Mouse (Mus musculus): ENCODE results near the gene Glt8d2. TPM values are rescaled to one million over a fixed set of nuclear protein-coding genes. Genes with fewer than 3 reads are reported as not detected.
A peak's percentile ranks its signal among the peaks of the same experiment; 100 is the strongest.

Glt8d2 gene
- polyA plus RNA-seq, 1 experiment from 2014 or later: 10.0 TPM

GRCm38 (mm10) chr10:82681639-82682038, 8.8 kb downstream of the Glt8d2 start:
- H3K4me3 ChIP-seq (ENCODE audit: low read depth, low read length): no peak overlapping the region
- H3K9ac ChIP-seq (replicated peaks; ENCODE audit: low read depth, low read length): no peak overlapping the region
- 90% methylated on average over 7 of the region's 7 CpGs for WGBS
- ATAC-seq (ENCODE audit: insufficient number of reproducible peaks, insufficient read depth, low FRiP score, low read depth): no peak
- H3K9me3 ChIP-seq (ENCODE audit: control insufficient read depth, low read depth, low read length): no peaks in the 10 kb centered on the region
- no peaks in the 10 kb centered on the region for H3K27me3 ChIP-seq (ENCODE audit: control insufficient read depth, insufficient read depth, low read length)
- no peaks in the 10 kb centered on the region for H3K36me3 ChIP-seq (ENCODE audit: control insufficient read depth, insufficient read depth, low read length)
- no peak overlapping the region for H3K27ac ChIP-seq (ENCODE audit: low read length)
- no peaks in the 10 kb centered on the region for H3K4me1 ChIP-seq (ENCODE audit: control insufficient read depth, insufficient read depth, low read length)
- no peak overlapping the region for H3K4me2 ChIP-seq (replicated peaks; ENCODE audit: low read depth, low read length)

GRCm38 (mm10) chr10:82680769-82681168, 9.7 kb downstream of the Glt8d2 start:
- no peak overlapping the region for H3K4me2 ChIP-seq (replicated peaks; ENCODE audit: low read depth, low read length)
- no peaks in the 10 kb centered on the region for H3K9me3 ChIP-seq (ENCODE audit: control insufficient read depth, low read depth, low read length)
- H3K4me1 ChIP-seq (ENCODE audit: control insufficient read depth, insufficient read depth, low read length): no peaks in the 10 kb centered on the region
- no peaks in the 10 kb centered on the region for H3K27me3 ChIP-seq (ENCODE audit: control insufficient read depth, insufficient read depth, low read length)
- no peak overlapping the region for H3K9ac ChIP-seq (replicated peaks; ENCODE audit: low read depth, low read length)
- H3K36me3 ChIP-seq (ENCODE audit: control insufficient read depth, insufficient read depth, low read length): no peaks in the 10 kb centered on the region
- no peak for ATAC-seq (ENCODE audit: insufficient number of reproducible peaks, insufficient read depth, low FRiP score, low read depth)
- no peak overlapping the region for H3K27ac ChIP-seq (ENCODE audit: low read length)
- 87% methylated on average over 5 of the region's 5 CpGs for WGBS
- no peak overlapping the region for H3K4me3 ChIP-seq (ENCODE audit: low read depth, low read length)

- no peaks in the 10 kb centered on the region for H3K36me3 ChIP-seq (ENCODE audit: control insufficient read depth, insufficient read depth, low read length)
- H3K27me3 ChIP-seq (ENCODE audit: control insufficient read depth, insufficient read depth, low read length): no peaks in the 10 kb centered on the region
- H3K9ac ChIP-seq (replicated peaks; ENCODE audit: low read depth, low read length): no peak overlapping the region
- no peaks in the 10 kb centered on the region for H3K4me1 ChIP-seq (ENCODE audit: control insufficient read depth, insufficient read depth, low read length)
- ATAC-seq (ENCODE audit: insufficient number of reproducible peaks, insufficient read depth, low FRiP score, low read depth): no peak
- no peak overlapping the region for H3K27ac ChIP-seq (ENCODE audit: low read length)
- H3K4me3 ChIP-seq (ENCODE audit: low read depth, low read length): no peak overlapping the region
- H3K4me2 ChIP-seq (replicated peaks; ENCODE audit: low read depth, low read length): no peak overlapping the region
- 82% methylated on average over 6 of the region's 6 CpGs for WGBS
- no peaks in the 10 kb centered on the region for H3K9me3 ChIP-seq (ENCODE audit: control insufficient read depth, low read depth, low read length)
Measured at GRCm38 (mm10) chr10:82676949-82677348, 13.5 kb downstream of the Glt8d2 start.

- Histone ChIP-seq H3K4me3 (ENCODE audit: low read depth, low read length) (no peak overlapping the region), H3K4me2 (replicated peaks; ENCODE audit: low read depth, low read length) (no peak overlapping the region), H3K36me3 (ENCODE audit: control insufficient read depth, insufficient read depth, low read length) (no peaks in the 10 kb centered on the region), H3K9me3 (ENCODE audit: control insufficient read depth, low read depth, low read length) (no peaks in the 10 kb centered on the region), H3K9ac (replicated peaks; ENCODE audit: low read depth, low read length) (no peak overlapping the region), H3K27me3 (ENCODE audit: control insufficient read depth, insufficient read depth, low read length) (no peaks in the 10 kb centered on the region), H3K27ac (ENCODE audit: low read length) (no peak overlapping the region), H3K4me1 (ENCODE audit: control insufficient read depth, insufficient read depth, low read length) (no peaks in the 10 kb centered on the region)
- no peak for ATAC-seq (ENCODE audit: insufficient number of reproducible peaks, insufficient read depth, low FRiP score, low read depth)
- 77% methylated on average over 6 of the region's 6 CpGs for WGBS
Measured at GRCm38 (mm10) chr10:82670205-82670604, 20.2 kb downstream of the Glt8d2 start.

- no peaks in the 10 kb centered on the region for H3K4me1 ChIP-seq (ENCODE audit: control insufficient read depth, insufficient read depth, low read length)
- H3K4me2 ChIP-seq (replicated peaks; ENCODE audit: low read depth, low read length): peak overlapping the region; percentile 25; the same call in 1 of the 2 replicates
- ATAC-seq (ENCODE audit: insufficient number of reproducible peaks, insufficient read depth, low FRiP score, low read depth): peak; percentile 88; the same call in 1 of the 2 replicates
- no peak overlapping the region for H3K27ac ChIP-seq (ENCODE audit: low read length)
- H3K9ac ChIP-seq (replicated peaks; ENCODE audit: low read depth, low read length): no peak overlapping the region
- no peak overlapping the region for H3K4me3 ChIP-seq (ENCODE audit: low read depth, low read length)
- 19% methylated on average over 22 of the region's 22 CpGs for WGBS
- no peaks in the 10 kb centered on the region for H3K36me3 ChIP-seq (ENCODE audit: control insufficient read depth, insufficient read depth, low read length)
- H3K27me3 ChIP-seq (ENCODE audit: control insufficient read depth, insufficient read depth, low read length): no peaks in the 10 kb centered on the region
- no peaks in the 10 kb centered on the region for H3K9me3 ChIP-seq (ENCODE audit: control insufficient read depth, low read depth, low read length)
Measured at GRCm38 (mm10) chr10:82666436-82667234, 23.8 kb downstream of the Glt8d2 start.

GRCm38 (mm10) chr10:82665951-82666350, 24.5 kb downstream of the Glt8d2 start:
- Histone ChIP-seq H3K4me1 (ENCODE audit: control insufficient read depth, insufficient read depth, low read length) (no peaks in the 10 kb centered on the region), H3K27me3 (ENCODE audit: control insufficient read depth, insufficient read depth, low read length) (no peaks in the 10 kb centered on the region), H3K9ac (replicated peaks; ENCODE audit: low read depth, low read length) (no peak overlapping the region), H3K4me2 (replicated peaks; ENCODE audit: low read depth, low read length) (no peak overlapping the region), H3K36me3 (ENCODE audit: control insufficient read depth, insufficient read depth, low read length) (no peaks in the 10 kb centered on the region), H3K27ac (ENCODE audit: low read length) (no peak overlapping the region), H3K4me3 (ENCODE audit: low read depth, low read length) (no peak overlapping the region), H3K9me3 (ENCODE audit: control insufficient read depth, low read depth, low read length) (no peaks in the 10 kb centered on the region)
- no peak for ATAC-seq (ENCODE audit: insufficient number of reproducible peaks, insufficient read depth, low FRiP score, low read depth)
- WGBS: 59% methylated on average over 3 of the region's 3 CpGs

GRCm38 (mm10) chr10:82663289-82663688, 27.2 kb downstream of the Glt8d2 start:
- WGBS: 74% methylated on average over 2 of the region's 2 CpGs
- no peak for ATAC-seq (ENCODE audit: insufficient number of reproducible peaks, insufficient read depth, low FRiP score, low read depth)
- Histone ChIP-seq H3K9me3 (ENCODE audit: control insufficient read depth, low read depth, low read length) (no peaks in the 10 kb centered on the region), H3K36me3 (ENCODE audit: control insufficient read depth, insufficient read depth, low read length) (no peaks in the 10 kb centered on the region), H3K27ac (ENCODE audit: low read length) (no peak overlapping the region), H3K4me2 (replicated peaks; ENCODE audit: low read depth, low read length) (no peak overlapping the region), H3K27me3 (ENCODE audit: control insufficient read depth, insufficient read depth, low read length) (no peaks in the 10 kb centered on the region), H3K4me3 (ENCODE audit: low read depth, low read length) (no peak overlapping the region), H3K9ac (replicated peaks; ENCODE audit: low read depth, low read length) (no peak overlapping the region), H3K4me1 (ENCODE audit: control insufficient read depth, insufficient read depth, low read length) (no peaks in the 10 kb centered on the region)

- Histone ChIP-seq H3K9ac (replicated peaks; ENCODE audit: low read depth, low read length) (no peak overlapping the region), H3K4me1 (ENCODE audit: control insufficient read depth, insufficient read depth, low read length) (no peaks in the 10 kb centered on the region), H3K9me3 (ENCODE audit: control insufficient read depth, low read depth, low read length) (no peaks in the 10 kb centered on the region), H3K4me3 (ENCODE audit: low read depth, low read length) (no peak overlapping the region), H3K4me2 (replicated peaks; ENCODE audit: low read depth, low read length) (no peak overlapping the region), H3K27me3 (ENCODE audit: control insufficient read depth, insufficient read depth, low read length) (no peaks in the 10 kb centered on the region), H3K27ac (ENCODE audit: low read length) (no peak overlapping the region), H3K36me3 (ENCODE audit: control insufficient read depth, insufficient read depth, low read length) (no peaks in the 10 kb centered on the region)
- ATAC-seq (ENCODE audit: insufficient number of reproducible peaks, insufficient read depth, low FRiP score, low read depth): no peak
- WGBS: 76% methylated on average over 14 of the region's 14 CpGs
Measured at GRCm38 (mm10) chr10:82662267-82662990, 28.0 kb downstream of the Glt8d2 start.
